Mouse (Mus musculus) bone marrow macrophage, adult 2 months (primary cell): ENCODE measurements around the gene Tnn.

Experiments used
- CTCF ChIP-seq: IDR thresholded peaks from 2 replicates; pipeline ENCODE4 v1.5.1; 2012; ENCODE audit warnings: low read depth, mild to moderate bottlenecking, low read length, moderate library complexity
- POLR2A ChIP-seq: IDR thresholded peaks from 2 replicates; pipeline ENCODE4 v1.6.1; 2012; ENCODE audit warnings: mild to moderate bottlenecking, low read depth, low read length, borderline replicate concordance

DNA sequence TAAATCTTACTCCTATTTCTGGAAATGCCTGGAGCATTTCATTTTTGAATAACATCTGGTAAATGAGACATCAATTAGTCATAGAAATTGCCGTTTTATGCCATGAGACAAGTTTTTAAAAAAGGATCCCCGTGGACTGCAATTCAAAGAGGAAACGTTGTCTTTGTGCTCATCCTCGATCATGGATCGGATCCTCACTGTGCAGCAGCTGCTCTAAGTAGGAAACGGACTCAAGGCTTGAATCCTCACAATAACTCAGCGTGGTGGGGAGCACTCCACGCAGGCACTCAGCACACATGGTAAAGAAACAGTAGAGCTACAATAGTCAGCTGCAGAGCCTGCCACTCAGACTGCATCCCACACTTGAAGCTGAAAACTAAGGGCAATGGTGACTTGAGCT is 23.5 kb upstream of the Tnn start:
- no peak for TF ChIP-seq POLR2A
- TF ChIP-seq CTCF = no peak
